In the genomic region with DNA sequence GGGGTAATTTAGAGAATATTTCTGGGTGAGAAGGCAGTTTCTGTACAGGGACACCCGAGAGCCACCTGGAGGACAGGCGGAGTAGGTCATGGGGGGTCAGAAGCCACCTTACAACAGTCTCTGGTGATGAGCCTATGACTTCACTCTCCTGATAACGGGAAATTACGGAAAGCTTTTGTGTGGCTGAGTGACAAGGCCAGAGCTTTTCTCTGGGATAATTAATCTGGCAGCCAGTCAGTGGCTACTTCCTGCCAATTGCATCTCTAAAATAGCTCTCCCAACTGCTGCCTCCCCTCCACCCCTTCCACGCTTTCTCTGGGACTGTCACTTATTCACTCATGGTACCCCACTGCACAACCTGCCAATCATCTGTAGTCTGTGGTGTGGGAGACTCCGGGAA, we compare ENCODE assay signal across 13 mouse cellular contexts. TPM values are rescaled to one million over a fixed set of nuclear protein-coding genes. Genes with fewer than 3 reads are reported as not detected.
DNase-seq lines count a peak whose midpoint lies in the region; ATAC-seq and TF ChIP-seq lines count a peak whose summit lies in the region.
"Had no signal": no experiment of that assay in that cellular context is flagged by ENCODE, and none has a peak within 500 bp of the region (broad histone marks: within the 10 kb centered on the region; RNA-seq: fewer than 3 reads in every experiment).

No protein-coding gene starts in this region.

- peaks cover 4% of the 10 kb centered on the region; the same call in 1 of the 2 replicates for H3K27me3 ChIP-seq in forebrain, embryonic 12.5 days
- no peaks in the 10 kb centered on the region for H3K27me3 ChIP-seq in forebrain, embryonic 11.5 days (ENCODE audit: control insufficient read depth, insufficient read depth, low read length)
- no peaks in the 10 kb centered on the region for H3K27me3 ChIP-seq in hindbrain, embryonic 13.5 days
- H3K27me3 ChIP-seq in neural tube, embryonic 15.5 days (replicated peaks) = no peaks in the 10 kb centered on the region
- H3K27me3 ChIP-seq in stomach, postnatal 0 days (ENCODE audit: control insufficient read depth, insufficient read depth, low read length) = no peaks in the 10 kb centered on the region
- H3K27me3 ChIP-seq: liver, embryonic 13.5 days; megakaryocyte, embryonic 14.5 days had no signal

- no peaks in the 10 kb centered on the region for H3K9me3 ChIP-seq in forebrain, embryonic 12.5 days
- H3K9me3 ChIP-seq in forebrain, embryonic 11.5 days (ENCODE audit: control insufficient read depth, low read length) = no peaks in the 10 kb centered on the region
- no peaks in the 10 kb centered on the region for H3K9me3 ChIP-seq in hindbrain, embryonic 13.5 days
- H3K9me3 ChIP-seq in neural tube, embryonic 15.5 days (replicated peaks) = no peaks in the 10 kb centered on the region
- H3K9me3 ChIP-seq in stomach, postnatal 0 days (ENCODE audit: control insufficient read depth, low read length) = no peaks in the 10 kb centered on the region
- H3K9me3 ChIP-seq: liver, embryonic 13.5 days had no signal

- WGBS in forebrain, embryonic 12.5 days = 50% methylated on average over 6 of the region's 6 CpGs
- 56% methylated on average over 6 of the region's 6 CpGs for WGBS in forebrain, embryonic 11.5 days
- 46% methylated on average over 6 of the region's 6 CpGs for WGBS in hindbrain, embryonic 13.5 days
- 60% methylated on average over 6 of the region's 6 CpGs for WGBS in neural tube, embryonic 15.5 days
- WGBS in stomach, postnatal 0 days = 62% methylated on average over 6 of the region's 6 CpGs

- no peak for TF ChIP-seq CTCF in stomach, postnatal 0 days (IDR thresholded peaks at IDR 0.05; ENCODE audit: low read depth)

- DNase-seq in forebrain, embryonic 11.5 days (ENCODE audit: low spot score) = no peak
- DNase-seq in right cerebral cortex, postnatal 10 days (ENCODE audit: low spot score in 2 of 2) = peak; percentile 68 to 86
- DNase-seq in right cerebral cortex, adult 18-20 months = no peak
- no peak for DNase-seq in adrenal gland, postnatal 10 days
- no peak for DNase-seq in stomach, postnatal 0 days (ENCODE audit: low spot score)
- DNase-seq: liver, embryonic 13.5 days; spleen, adult 18-20 months had no signal

- TF ChIP-seq EP300 in stomach, postnatal 0 days (optimal IDR thresholded peaks at IDR 0.05) = no peak

- ATAC-seq in forebrain, embryonic 12.5 days (ENCODE audit: low FRiP score) = peak; percentile 27; the same call in 1 of the 2 replicates
- no peak for ATAC-seq in forebrain, embryonic 11.5 days (replicated peaks; ENCODE audit: low FRiP score)
- no peak for ATAC-seq in hindbrain, embryonic 13.5 days (ENCODE audit: low FRiP score)
- ATAC-seq in neural tube, embryonic 15.5 days (ENCODE audit: low FRiP score) = no peak
- ATAC-seq in stomach, postnatal 0 days (ENCODE audit: low FRiP score, low TSS enrichment) = no peak
- ATAC-seq: intestine, postnatal 0 days had no signal

- H3K4me2 ChIP-seq in forebrain, embryonic 12.5 days = no peak overlapping the region
- H3K4me2 ChIP-seq in forebrain, embryonic 11.5 days (ENCODE audit: low read depth, low read length, severe bottlenecking) = no peak overlapping the region
- 0 out of 2 replicates have a peak overlapping the region, but pooled peaks have one; percentile 6 for H3K4me2 ChIP-seq in hindbrain, embryonic 13.5 days
- no peak overlapping the region for H3K4me2 ChIP-seq in neural tube, embryonic 15.5 days
- no peak overlapping the region for H3K4me2 ChIP-seq in stomach, postnatal 0 days (replicated peaks; ENCODE audit: low read depth)
- H3K4me2 ChIP-seq: heart, embryonic 11.5 days; liver, embryonic 13.5 days had no signal

- peaks cover 21% of the 10 kb centered on the region for H3K4me1 ChIP-seq in forebrain, embryonic 12.5 days
- no peaks in the 10 kb centered on the region for H3K4me1 ChIP-seq in forebrain, embryonic 11.5 days (replicated peaks; ENCODE audit: control insufficient read depth, insufficient read depth, low read length)
- H3K4me1 ChIP-seq in hindbrain, embryonic 13.5 days (replicated peaks) = peaks cover 67% of the 10 kb centered on the region
- H3K4me1 ChIP-seq in neural tube, embryonic 15.5 days = peaks cover 43% of the 10 kb centered on the region
- H3K4me1 ChIP-seq in stomach, postnatal 0 days (replicated peaks; ENCODE audit: control insufficient read depth, insufficient read depth) = no peaks in the 10 kb centered on the region
- H3K4me1 ChIP-seq: liver, embryonic 13.5 days; megakaryocyte, embryonic 14.5 days had no signal

- no peak overlapping the region for H3K4me3 ChIP-seq in forebrain, embryonic 12.5 days (replicated peaks)
- H3K4me3 ChIP-seq in forebrain, embryonic 11.5 days (ENCODE audit: low read depth, low read length) = no peak overlapping the region
- no peak overlapping the region for H3K4me3 ChIP-seq in hindbrain, embryonic 13.5 days
- H3K4me3 ChIP-seq in neural tube, embryonic 15.5 days (replicated peaks) = no peak overlapping the region
- H3K4me3 ChIP-seq in stomach, postnatal 0 days (ENCODE audit: low read depth, low read length) = no peak overlapping the region
- H3K4me3 ChIP-seq: liver, embryonic 13.5 days; megakaryocyte, embryonic 14.5 days had no signal

- peak overlapping the region; percentile 56 for H3K27ac ChIP-seq in forebrain, embryonic 12.5 days
- no peak overlapping the region for H3K27ac ChIP-seq in forebrain, embryonic 11.5 days (ENCODE audit: low read depth, low read length)
- H3K27ac ChIP-seq in hindbrain, embryonic 13.5 days = peak overlapping the region; percentile 73
- peak overlapping the region; percentile 49 for H3K27ac ChIP-seq in neural tube, embryonic 15.5 days (replicated peaks)
- H3K27ac ChIP-seq in stomach, postnatal 0 days (replicated peaks) = no peak overlapping the region
- H3K27ac ChIP-seq: liver, embryonic 13.5 days had no signal

- H3K36me3 ChIP-seq in forebrain, embryonic 12.5 days (replicated peaks) = no peaks in the 10 kb centered on the region
- no peaks in the 10 kb centered on the region for H3K36me3 ChIP-seq in forebrain, embryonic 11.5 days (ENCODE audit: control insufficient read depth, insufficient read depth, low read length)
- H3K36me3 ChIP-seq in hindbrain, embryonic 13.5 days = no peaks in the 10 kb centered on the region
- no peaks in the 10 kb centered on the region for H3K36me3 ChIP-seq in neural tube, embryonic 15.5 days
- no peaks in the 10 kb centered on the region for H3K36me3 ChIP-seq in stomach, postnatal 0 days (ENCODE audit: control insufficient read depth, insufficient read depth, low read length)
- H3K36me3 ChIP-seq: liver, embryonic 13.5 days had no signal

- H3K9ac ChIP-seq in forebrain, embryonic 12.5 days = no peak overlapping the region
- no peak overlapping the region for H3K9ac ChIP-seq in forebrain, embryonic 11.5 days (ENCODE audit: low read length)
- no peak overlapping the region for H3K9ac ChIP-seq in hindbrain, embryonic 13.5 days
- H3K9ac ChIP-seq in neural tube, embryonic 15.5 days (replicated peaks) = no peak overlapping the region
- H3K9ac ChIP-seq in stomach, postnatal 0 days (ENCODE audit: low read length) = no peak overlapping the region
- H3K9ac ChIP-seq: liver, embryonic 13.5 days had no signal

RNA-seq across cellular contexts. Expression of a gene that starts 19.6 kb away (rescaled TPM):
- 53.6 and 56.1 TPM in 2 replicates for polyA plus RNA-seq in forebrain, embryonic 12.5 days (2016; fragmentation: Nextera tagmentation; extraction: Ambion mirVana)
- polyA plus RNA-seq in forebrain, embryonic 11.5 days (2014; fragmentation: Nextera tagmentation; extraction: Ambion mirVana) = 18.7 and 22.3 TPM in 2 replicates
- 218 and 219 TPM in 2 replicates for polyA plus RNA-seq in hindbrain, embryonic 13.5 days (2015; fragmentation: Nextera tagmentation; extraction: Ambion mirVana)
- polyA plus RNA-seq in neural tube, embryonic 15.5 days (2015; fragmentation: Nextera tagmentation; extraction: Ambion mirVana) = 178 and 228 TPM in 2 replicates
- 1 to 10 TPM; 1.9 to 2.7 TPM for total RNA-seq in adrenal gland, postnatal 10 days (2021)
- 0.68 and 0.76 TPM in 2 replicates for polyA plus RNA-seq in stomach, postnatal 0 days (2015; fragmentation: Nextera tagmentation; extraction: Ambion mirVana)

Comparison
In these comparisons a context has a peak if more than half of its experiments do, and no peak if none do; other contexts are left out.
1. H3K27ac ChIP-seq: peak in forebrain, embryonic 12.5 days (single experiment), hindbrain, embryonic 13.5 days (single experiment) and neural tube, embryonic 15.5 days (single experiment); none in forebrain, embryonic 11.5 days (single experiment) and stomach, postnatal 0 days (single experiment).
2. DNase-seq: peak in right cerebral cortex, postnatal 10 days (2 of 2); none in forebrain, embryonic 11.5 days (single experiment), right cerebral cortex, adult 18-20 months (single experiment), adrenal gland, postnatal 10 days (single experiment) and stomach, postnatal 0 days (single experiment).
3. RNA of a gene that starts 19.6 kb away (polyA plus RNA-seq): 178 to 228 TPM in neural tube, embryonic 15.5 days, 218 to 219 TPM in hindbrain, embryonic 13.5 days, 53.6 to 56.1 TPM in forebrain, embryonic 12.5 days and 18.7 to 22.3 TPM in forebrain, embryonic 11.5 days; 0.68 to 0.76 TPM in stomach, postnatal 0 days; every median in the first group is over 10 times any median in the second.